Mouse (Mus musculus): ENCODE results near the gene Inpp5f.

Inpp5f gene

GRCm38 (mm10) chr7:128725189-128725588 is 114.1 kb downstream of the Inpp5f start:
- no peak for DNase-seq (ENCODE audit: low read depth, low spot score)
- Histone ChIP-seq H3K36me3 (ENCODE audit: control insufficient read depth, insufficient read depth, low read length, poor library complexity, severe bottlenecking) (peaks cover 11% of the 10 kb centered on the region), H3K27me3 (ENCODE audit: control insufficient read depth, insufficient read depth, low read length, poor library complexity, severe bottlenecking) (no peaks in the 10 kb centered on the region)

GRCm38 (mm10) chr7:128726999-128727398 is 115.9 kb downstream of the Inpp5f start:
- H3K36me3 ChIP-seq (ENCODE audit: control insufficient read depth, insufficient read depth, low read length, poor library complexity, severe bottlenecking), result peaks cover 8% of the 10 kb centered on the region
- no peaks in the 10 kb centered on the region for H3K27me3 ChIP-seq (ENCODE audit: control insufficient read depth, insufficient read depth, low read length, poor library complexity, severe bottlenecking)
- no peak for DNase-seq (ENCODE audit: low read depth, low spot score)

- no peaks in the 10 kb centered on the region for H3K27me3 ChIP-seq (ENCODE audit: control insufficient read depth, insufficient read depth, low read length, poor library complexity, severe bottlenecking)
- no peak for DNase-seq (ENCODE audit: low read depth, low spot score)
- peaks cover 5% of the 10 kb centered on the region for H3K36me3 ChIP-seq (ENCODE audit: control insufficient read depth, insufficient read depth, low read length, poor library complexity, severe bottlenecking)
Observed at GRCm38 (mm10) chr7:128727701-128728100, 116.6 kb downstream of the Inpp5f start.

- DNase-seq (ENCODE audit: low read depth, low spot score), result peak; percentile 37
- Histone ChIP-seq H3K36me3 (ENCODE audit: control insufficient read depth, insufficient read depth, low read length, poor library complexity, severe bottlenecking) (peaks cover 2% of the 10 kb centered on the region), H3K27me3 (ENCODE audit: control insufficient read depth, insufficient read depth, low read length, poor library complexity, severe bottlenecking) (no peaks in the 10 kb centered on the region)
Observed at GRCm38 (mm10) chr7:128728738-128729137, 117.6 kb downstream of the Inpp5f start.

GRCm38 (mm10) chr7:128731585-128731984 is 120.5 kb downstream of the Inpp5f start:
- DNase-seq (ENCODE audit: low read depth, low spot score), result no peak

GRCm38 (mm10) chr7:128738041-128738440 is 126.9 kb downstream of the Inpp5f start:
- Histone ChIP-seq H3K27me3 (ENCODE audit: control insufficient read depth, insufficient read depth, low read length, poor library complexity, severe bottlenecking) (no peaks in the 10 kb centered on the region), H3K36me3 (ENCODE audit: control insufficient read depth, insufficient read depth, low read length, poor library complexity, severe bottlenecking) (no peaks in the 10 kb centered on the region)
- peak; percentile 46 for DNase-seq (ENCODE audit: low read depth, low spot score)

More at GRCm38 (mm10) chr7:128731585-128731984, 120.5 kb downstream of the Inpp5f start:
- no peaks in the 10 kb centered on the region; the same call in 1 of the 2 replicates for H3K36me3 ChIP-seq (ENCODE audit: control insufficient read depth, insufficient read depth, low read length, poor library complexity, severe bottlenecking)
- no peaks in the 10 kb centered on the region for H3K27me3 ChIP-seq (ENCODE audit: control insufficient read depth, insufficient read depth, low read length, poor library complexity, severe bottlenecking)

GRCm38 (mm10) chr7:128739116-128739461 is 128.0 kb downstream of the Inpp5f start:
- H3K27me3 ChIP-seq (ENCODE audit: control insufficient read depth, insufficient read depth, low read length, poor library complexity, severe bottlenecking), result no peaks in the 10 kb centered on the region
- no peaks in the 10 kb centered on the region for H3K36me3 ChIP-seq (ENCODE audit: control insufficient read depth, insufficient read depth, low read length, poor library complexity, severe bottlenecking)
- DNase-seq (ENCODE audit: low read depth, low spot score), result no peak

GRCm38 (mm10) chr7:128739462-128740277 is 128.5 kb downstream of the Inpp5f start:
- no peaks in the 10 kb centered on the region for H3K36me3 ChIP-seq (ENCODE audit: control insufficient read depth, insufficient read depth, low read length, poor library complexity, severe bottlenecking)
- peak; percentile 52 for DNase-seq (ENCODE audit: low read depth, low spot score)
- H3K27me3 ChIP-seq (ENCODE audit: control insufficient read depth, insufficient read depth, low read length, poor library complexity, severe bottlenecking), result no peaks in the 10 kb centered on the region

- peak; percentile 95 for DNase-seq (ENCODE audit: low read depth, low spot score)
- no peaks in the 10 kb centered on the region for H3K36me3 ChIP-seq (ENCODE audit: control insufficient read depth, insufficient read depth, low read length, poor library complexity, severe bottlenecking)
- H3K27me3 ChIP-seq (ENCODE audit: control insufficient read depth, insufficient read depth, low read length, poor library complexity, severe bottlenecking), result no peaks in the 10 kb centered on the region
Observed at GRCm38 (mm10) chr7:128740334-128740733, 129.2 kb downstream of the Inpp5f start, which contains the start of gene Mcmbp. Mcmbp (minus strand) TSS chr7:128740495.

GRCm38 (mm10) chr7:128743898-128744297 is 132.8 kb downstream of the Inpp5f start:
- Histone ChIP-seq H3K36me3 (ENCODE audit: control insufficient read depth, insufficient read depth, low read length, poor library complexity, severe bottlenecking) (no peaks in the 10 kb centered on the region), H3K27me3 (ENCODE audit: control insufficient read depth, insufficient read depth, low read length, poor library complexity, severe bottlenecking) (no peaks in the 10 kb centered on the region)
- DNase-seq (ENCODE audit: low read depth, low spot score), result no peak

- Histone ChIP-seq H3K36me3 (ENCODE audit: control insufficient read depth, insufficient read depth, low read length, poor library complexity, severe bottlenecking) (0 out of 2 replicates have a peak, but pooled peaks cover 2% of the 10 kb centered on the region), H3K27me3 (ENCODE audit: control insufficient read depth, insufficient read depth, low read length, poor library complexity, severe bottlenecking) (no peaks in the 10 kb centered on the region)
- DNase-seq (ENCODE audit: low read depth, low spot score), result peak; percentile 99
Observed at GRCm38 (mm10) chr7:128744684-128745485, 133.8 kb downstream of the Inpp5f start, which contains the start of gene Sec23ip. Sec23ip (plus strand) TSS chr7:128744943.
